Mouse (Mus musculus): ENCODE results near the gene Pon3.
"Not testable (repeated sequence)": the region's sequence is repeated elsewhere in the genome, so short reads cannot be mapped to it uniquely, and the experiment has no call there.

Pon3 gene

GRCm38 (mm10) chr6:5245926-5246325 is 10.2 kb downstream of the Pon3 start:
- no peak for DNase-seq

GRCm38 (mm10) chr6:5238799-5239198 is 17.3 kb downstream of the Pon3 start:
- no peak for DNase-seq

- no peak for DNase-seq
Measured at GRCm38 (mm10) chr6:5237510-5237909, 18.6 kb downstream of the Pon3 start.

- no peak for DNase-seq
Measured at GRCm38 (mm10) chr6:5236843-5237371, 19.2 kb downstream of the Pon3 start.

GRCm38 (mm10) chr6:5234563-5234962 is 21.5 kb downstream of the Pon3 start:
- no peak for DNase-seq

- DNase-seq, result no peak
Measured at GRCm38 (mm10) chr6:5233812-5234211, 22.3 kb downstream of the Pon3 start.

- no peak for DNase-seq
Measured at GRCm38 (mm10) chr6:5232022-5232421, 24.1 kb downstream of the Pon3 start.

GRCm38 (mm10) chr6:5230261-5230660 is 25.8 kb downstream of the Pon3 start:
- no peak for DNase-seq

GRCm38 (mm10) chr6:5223551-5223950 is 32.5 kb downstream of the Pon3 start:
- DNase-seq, result not testable (repeated sequence)

GRCm38 (mm10) chr6:5222080-5222479 is 34.0 kb downstream of the Pon3 start:
- no peak for DNase-seq

- DNase-seq, result no peak
Measured at GRCm38 (mm10) chr6:5218190-5218589, 37.9 kb downstream of the Pon3 start.

GRCm38 (mm10) chr6:5207817-5208216 is 48.3 kb downstream of the Pon3 start:
- DNase-seq, result no peak

GRCm38 (mm10) chr6:5199916-5200315 is 56.2 kb downstream of the Pon3 start:
- DNase-seq, result no peak

GRCm38 (mm10) chr6:5199376-5199905 is 56.6 kb downstream of the Pon3 start:
- DNase-seq, result no peak

- DNase-seq, result no peak
Measured at GRCm38 (mm10) chr6:5198590-5198989, 57.5 kb downstream of the Pon3 start.

GRCm38 (mm10) chr6:5193693-5194092 is 62.4 kb downstream of the Pon3 start, which contains the start of gene Pon1:
TSS of gene Pon1 (minus strand) at chr6:5193946.
- DNase-seq, result no peak

GRCm38 (mm10) chr6:5190761-5191160 is 65.3 kb downstream of the Pon3 start:
- no peak for DNase-seq

GRCm38 (mm10) chr6:5189507-5189906 is 66.6 kb downstream of the Pon3 start:
- no peak for DNase-seq

GRCm38 (mm10) chr6:5188938-5189337 is 67.1 kb downstream of the Pon3 start:
- no peak for DNase-seq

- no peak for DNase-seq
Measured at GRCm38 (mm10) chr6:5188036-5188435, 68.0 kb downstream of the Pon3 start.

GRCm38 (mm10) chr6:5187586-5187985 is 68.5 kb downstream of the Pon3 start:
- DNase-seq, result no peak

GRCm38 (mm10) chr6:5186229-5186950 is 69.7 kb downstream of the Pon3 start:
- DNase-seq, result no peak

GRCm38 (mm10) chr6:5180645-5181044 is 75.4 kb downstream of the Pon3 start:
- no peak for DNase-seq

- DNase-seq, result no peak
Measured at GRCm38 (mm10) chr6:5179189-5179588, 76.9 kb downstream of the Pon3 start.

Measured in cerebellum, adult 11-12 months (tissue).